Mouse (Mus musculus) liver, embryonic 14.5 days (tissue): ENCODE measurements around the gene Actr10. TPM values are rescaled to one million over a fixed set of nuclear protein-coding genes. Genes with fewer than 3 reads are reported as not detected.

Experiments used
- ATAC-seq: fragments of 200-750 bp; cut with Nextera tagmentation; 2 replicates; pipeline ENCODE4 v1.8.0; 2017; ENCODE audit warnings: moderate number of reproducible peaks, mild to moderate bottlenecking, moderate library complexity; ENCODE audit not compliant: insufficient read depth
- DNase-seq, 3 experiments: peaks; one replicate each; pipeline ENCODE4 v3.0.0-alpha.2; 2012 to 2013; ENCODE audit warnings: low read depth in 3 of 3, low spot score in 3 of 3
- H3K27ac ChIP-seq: fragments of 300-500 bp; sonication (generic); 2 replicates; pipeline ENCODE4 v1.5.1; 2014; ENCODE audit warnings: moderate library complexity, mild to moderate bottlenecking, control low read depth, inconsistent platforms
- H3K27me3 ChIP-seq: fragments of 300-500 bp; sonication (generic); 2 replicates; pipeline ENCODE4 v1.6.1; 2014; ENCODE audit warnings: mild to moderate bottlenecking, low read length, moderate library complexity; ENCODE audit not compliant: control insufficient read depth, insufficient read depth
- H3K36me3 ChIP-seq: fragments of 300-500 bp; sonication (generic); replicated peaks from 2 replicates; pipeline ENCODE4 v1.6.1; 2014; ENCODE audit warnings: low read depth; ENCODE audit not compliant: control insufficient read depth, insufficient read depth
- H3K4me1 ChIP-seq, 2 experiments: fragments of 200-500 bp in 1 of 2; fragments of 300-500 bp in 1 of 2; sonication (generic) in 1 of 2; replicated peaks; 2 replicates each; pipeline ENCODE4 v1.6.1; 2012 to 2014; ENCODE audit warnings: antibody characterized with exemption in 1 of 2, inconsistent platforms in 1 of 2, low read length in 1 of 2; ENCODE audit not compliant: control insufficient read depth in 2 of 2, insufficient read depth in 2 of 2
- H3K4me2 ChIP-seq: fragments of 300-500 bp; sonication (generic); 2 replicates; pipeline ENCODE4 v1.6.1; 2014; ENCODE audit warnings: low read depth, mild to moderate bottlenecking, control low read depth, moderate library complexity
- H3K4me3 ChIP-seq, 2 experiments: fragments of 200-500 bp in 1 of 2; fragments of 300-500 bp in 1 of 2; sonication (generic) in 1 of 2; 2 replicates each; pipeline ENCODE4 v1.5.1; 2012 to 2014; ENCODE audit warnings: low read depth in 2 of 2, low read length in 2 of 2, mild to moderate bottlenecking in 2 of 2, control low read depth in 1 of 2, inconsistent platforms in 1 of 2, moderate library complexity in 1 of 2; ENCODE audit not compliant: insufficient read depth in 1 of 2
- H3K9ac ChIP-seq: fragments of 300-500 bp; sonication (generic); replicated peaks from 2 replicates; pipeline ENCODE4 v1.6.1; 2014; ENCODE audit warnings: mild to moderate bottlenecking, control low read depth, moderate library complexity
- H3K9me3 ChIP-seq: fragments of 300-500 bp; sonication (generic); 2 replicates; pipeline ENCODE4 v1.6.1; 2016; ENCODE audit warnings: low read length, mixed read lengths; ENCODE audit not compliant: control insufficient read depth
- CTCF ChIP-seq: IDR thresholded peaks from 2 replicates; pipeline ENCODE4 v1.5.1; 2016; ENCODE audit warnings: antibody characterized with exemption, low read depth, control low read depth
- EP300 ChIP-seq: IDR thresholded peaks from 2 replicates; pipeline ENCODE4 v1.6.1; 2016; ENCODE audit warnings: antibody characterized with exemption, low read depth
- WGBS: fragments of 180-500 bp; shearing (Covaris S2); extraction: QIAGEN DNeasy Blood & Tissue Kit; methylation state at CpG from one replicate; pipeline ENCODE4 v1.1.7; 2014; ENCODE audit not compliant: insufficient replicate concordance; 5-methylcytosine and 5-hydroxymethylcytosine counted together
- polyA plus RNA-seq, 2 experiments: library from polyadenylated mRNA; depleted of rRNA in 1 of 2; stranded (reverse) in 1 of 2; unstranded in 1 of 2; fragments of >200 nt; fragmentation: Nextera tagmentation in 1 of 2; extraction: Ambion mirVana in 1 of 2; gene quantifications; 2 replicates each; pipeline versions ENCODE4 v1.2.1 to v1.2.3; 2012 to 2014

Actr10 gene
- polyA plus RNA-seq, 2 experiments, result 20.1 to 127 TPM

GRCm38 (mm10) chr12:71009769-71010168 lies 72.1 kb downstream of the Actr10 start:
- H3K27me3 ChIP-seq, result no peaks in the 10 kb centered on the region
- no peak for DNase-seq
- H3K4me1 ChIP-seq, result peaks cover 5 to 7% of the 10 kb centered on the region in 2 experiments
- peaks cover 55% of the 10 kb centered on the region for H3K36me3 ChIP-seq
- 51% methylated on average over 4 of the region's 4 CpGs for WGBS
- H3K4me2 ChIP-seq, result no peak overlapping the region
- H3K4me3 ChIP-seq, result no peak overlapping the region
- no peak for TF ChIP-seq EP300
- no peak for TF ChIP-seq CTCF
- H3K9me3 ChIP-seq, result no peaks in the 10 kb centered on the region
- no peak overlapping the region for H3K27ac ChIP-seq
- no peak overlapping the region for H3K9ac ChIP-seq
- ATAC-seq, result no peak

Other genes with a start within 250 kb of the Actr10 start
- gene Frmd6, start 112.3 kb upstream of the Actr10 start, polyA plus RNA-seq (2012; rRNA removed), result 1.4 and 1.9 TPM in 2 replicates
- gene Frmd6, start 112.3 kb upstream of the Actr10 start, polyA plus RNA-seq (2014; fragmentation: Nextera tagmentation; extraction: Ambion mirVana), result 2.6 and 2.9 TPM in 2 replicates
- gene Psma3, start 36.8 kb downstream of the Actr10 start, polyA plus RNA-seq (2012; rRNA removed), result 72.1 and 138 TPM in 2 replicates
- 370 and 401 TPM in 2 replicates for gene Psma3, start 36.8 kb downstream of the Actr10 start, polyA plus RNA-seq (2014; fragmentation: Nextera tagmentation; extraction: Ambion mirVana)
- 2.3 and 4.6 TPM in 2 replicates for gene Arid4a, start 78.1 kb downstream of the Actr10 start, polyA plus RNA-seq (2012; rRNA removed)
- 17.7 and 19.7 TPM in 2 replicates for gene Arid4a, start 78.1 kb downstream of the Actr10 start, polyA plus RNA-seq (2014; fragmentation: Nextera tagmentation; extraction: Ambion mirVana)
- gene Tomm20l, start 173.6 kb downstream of the Actr10 start, polyA plus RNA-seq (2012; rRNA removed), result not detected in 2 replicates
- gene Tomm20l, start 173.6 kb downstream of the Actr10 start, polyA plus RNA-seq (2014; fragmentation: Nextera tagmentation; extraction: Ambion mirVana), result not detected in 2 replicates
- 13.0 and 23.7 TPM in 2 replicates for gene Timm9, start 198.8 kb downstream of the Actr10 start, polyA plus RNA-seq (2012; rRNA removed)
- 40.2 and 43.4 TPM in 2 replicates for gene Timm9, start 198.8 kb downstream of the Actr10 start, polyA plus RNA-seq (2014; fragmentation: Nextera tagmentation; extraction: Ambion mirVana)
- gene 2700049A03Rik, start 199.0 kb downstream of the Actr10 start, polyA plus RNA-seq (2012; rRNA removed), result 2.0 and 2.7 TPM in 2 replicates
- 4.1 and 4.2 TPM in 2 replicates for gene 2700049A03Rik, start 199.0 kb downstream of the Actr10 start, polyA plus RNA-seq (2014; fragmentation: Nextera tagmentation; extraction: Ambion mirVana)